Mouse (Mus musculus): Measurements from ENCODE around the gene Sik2. TPM values are rescaled to one million over a fixed set of nuclear protein-coding genes. Genes with fewer than 3 reads are reported as not detected.
A peak's percentile ranks its signal among the peaks of the same experiment; 100 is the strongest.

Gene Sik2
- polyA plus RNA-seq, 1 experiment = 1.0 TPM

DNA sequence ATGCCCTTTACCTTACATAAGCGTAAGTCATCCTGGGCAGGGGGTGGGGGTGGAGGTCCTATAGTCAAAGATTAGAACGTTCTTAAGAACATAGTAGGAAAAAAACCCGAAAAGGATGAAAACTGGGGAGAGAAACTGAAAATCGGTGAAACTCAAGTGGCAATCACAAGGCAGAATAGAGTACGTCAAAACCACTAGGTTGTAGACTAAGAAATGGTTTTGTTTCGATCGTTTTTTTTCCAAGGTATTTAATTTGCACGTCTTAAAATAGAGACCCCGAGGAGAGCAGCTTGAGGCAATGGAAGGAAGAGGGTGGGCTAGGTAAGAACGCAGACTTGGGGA is 1.2 kb downstream of the Sik2 start:
- H3K27me3 ChIP-seq (ENCODE audit: control insufficient read depth) = no peaks in the 10 kb centered on the region; the same call in 1 of the 2 replicates

DNA sequence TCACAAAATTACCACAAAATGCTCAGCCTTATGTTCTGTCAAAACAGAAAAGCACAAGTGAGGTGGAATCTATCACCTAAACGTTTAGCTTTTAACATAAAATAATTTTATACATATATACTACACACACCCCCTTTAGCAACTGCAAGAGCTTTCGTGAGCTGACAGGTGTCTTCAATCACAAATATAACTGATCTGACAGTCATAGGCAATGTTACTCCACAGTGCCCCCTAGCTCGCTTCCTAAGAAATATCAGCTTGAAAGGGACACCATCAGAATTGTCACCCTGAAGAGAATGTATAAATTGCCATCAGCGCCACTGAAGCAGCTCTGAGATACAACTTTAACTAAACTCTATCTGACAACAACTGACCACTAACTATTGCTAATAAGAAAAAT is 2.0 kb downstream of the Sik2 start:
- Histone ChIP-seq H3K4me3 (replicated peaks) (peak overlapping the region; percentile 89), H3K27me3 (ENCODE audit: control insufficient read depth) (no peaks in the 10 kb centered on the region; the same call in 1 of the 2 replicates), H3K36me3 (ENCODE audit: control insufficient read depth) (no peaks in the 10 kb centered on the region; the same call in 1 of the 2 replicates), H3K9me3 (ENCODE audit: control insufficient read depth, low read length) (no peaks in the 10 kb centered on the region), H3K4me1 (ENCODE audit: control insufficient read depth) (peaks cover 46% of the 10 kb centered on the region)
- TF ChIP-seq GATA1 (IDR thresholded peaks at IDR 0.05; ENCODE audit: low read length) = no peak
- no peak for TF ChIP-seq TAL1 (IDR thresholded peaks at IDR 0.05; ENCODE audit: low read length)

More for the DNA sequence above, 1.2 kb downstream of the Sik2 start:
- no peaks in the 10 kb centered on the region for H3K9me3 ChIP-seq (ENCODE audit: control insufficient read depth, low read length)
- H3K4me3 ChIP-seq (replicated peaks) = peak overlapping the region; percentile 89
- peaks cover 43% of the 10 kb centered on the region for H3K4me1 ChIP-seq (ENCODE audit: control insufficient read depth)
- H3K36me3 ChIP-seq (ENCODE audit: control insufficient read depth) = no peaks in the 10 kb centered on the region
- TF ChIP-seq TAL1 (IDR thresholded peaks at IDR 0.05; ENCODE audit: low read length) (no peak), GATA1 (IDR thresholded peaks at IDR 0.05; ENCODE audit: low read length) (no peak)

DNA sequence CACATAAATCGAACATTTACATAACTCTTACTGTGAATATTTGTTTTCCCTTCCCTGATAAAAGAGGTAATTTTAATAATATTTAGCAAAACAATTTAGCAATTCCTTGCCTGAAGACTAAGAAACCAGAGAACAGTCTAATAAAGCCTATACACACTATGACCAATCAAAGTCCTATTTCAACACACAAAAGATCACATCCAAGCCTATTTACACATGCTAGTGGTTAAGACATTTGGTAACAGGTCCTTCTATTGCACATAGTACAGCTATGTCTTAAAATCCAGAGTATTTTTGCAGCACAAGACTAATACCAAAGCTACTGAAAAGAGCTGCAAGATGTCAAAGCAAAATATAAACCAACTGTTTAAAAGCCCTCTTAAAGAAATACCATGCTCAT is 4.8 kb downstream of the Sik2 start:
- no peak for TF ChIP-seq GATA1 (IDR thresholded peaks at IDR 0.05; ENCODE audit: low read length)
- Histone ChIP-seq H3K27me3 (ENCODE audit: control insufficient read depth) (no peaks in the 10 kb centered on the region), H3K4me1 (ENCODE audit: control insufficient read depth) (peaks cover 40% of the 10 kb centered on the region), H3K4me3 (replicated peaks) (no peak overlapping the region), H3K36me3 (ENCODE audit: control insufficient read depth) (peaks cover 9% of the 10 kb centered on the region), H3K9me3 (ENCODE audit: control insufficient read depth, low read length) (no peaks in the 10 kb centered on the region)

DNA sequence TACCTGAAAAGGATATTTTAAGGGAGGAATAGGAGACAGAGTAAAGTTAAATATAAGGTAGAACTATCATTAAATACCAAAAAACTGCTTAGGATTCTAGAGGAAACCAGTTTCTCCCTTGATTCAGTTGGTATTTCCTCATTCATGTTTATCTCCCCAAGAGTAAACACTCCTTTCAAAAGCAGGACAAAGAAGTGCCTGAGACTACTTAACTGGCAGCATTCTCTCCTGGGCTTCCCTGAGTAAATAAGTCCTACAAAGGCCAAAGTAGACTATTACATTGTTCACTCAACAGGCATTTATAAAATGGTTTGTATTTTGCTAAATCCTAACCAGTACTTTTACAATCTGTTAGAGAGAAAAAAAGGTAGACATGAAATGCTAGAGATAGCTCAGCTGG is 22.2 kb downstream of the Sik2 start:
- Histone ChIP-seq H3K4me1 (ENCODE audit: control insufficient read depth) (peaks cover 2% of the 10 kb centered on the region; the same call in 1 of the 2 replicates), H3K36me3 (ENCODE audit: control insufficient read depth) (peaks cover 28% of the 10 kb centered on the region), H3K9me3 (ENCODE audit: control insufficient read depth, low read length) (no peaks in the 10 kb centered on the region), H3K4me3 (replicated peaks) (no peak overlapping the region), H3K27me3 (ENCODE audit: control insufficient read depth) (no peaks in the 10 kb centered on the region)
- no peak for TF ChIP-seq TAL1 (IDR thresholded peaks at IDR 0.05; ENCODE audit: low read length)
- TF ChIP-seq GATA1 (IDR thresholded peaks at IDR 0.05; ENCODE audit: low read length) = no peak

GRCm38 (mm10) chr9:50986123-50986522 is 22.8 kb downstream of the Sik2 start:
- Histone ChIP-seq H3K4me3 (replicated peaks) (no peak overlapping the region), H3K4me1 (ENCODE audit: control insufficient read depth) (peaks cover 2% of the 10 kb centered on the region; the same call in 1 of the 2 replicates), H3K9me3 (ENCODE audit: control insufficient read depth, low read length) (no peaks in the 10 kb centered on the region), H3K27me3 (ENCODE audit: control insufficient read depth) (no peaks in the 10 kb centered on the region), H3K36me3 (ENCODE audit: control insufficient read depth) (peaks cover 24% of the 10 kb centered on the region)
- TF ChIP-seq GATA1 (IDR thresholded peaks at IDR 0.05; ENCODE audit: low read length) (no peak), TAL1 (IDR thresholded peaks at IDR 0.05; ENCODE audit: low read length) (no peak)

GRCm38 (mm10) chr9:50981499-50982190 is 27.2 kb downstream of the Sik2 start:
- Histone ChIP-seq H3K36me3 (ENCODE audit: control insufficient read depth) (peaks cover 17% of the 10 kb centered on the region), H3K4me3 (replicated peaks) (no peak overlapping the region), H3K9me3 (ENCODE audit: control insufficient read depth, low read length) (no peaks in the 10 kb centered on the region), H3K27me3 (ENCODE audit: control insufficient read depth) (no peaks in the 10 kb centered on the region), H3K4me1 (ENCODE audit: control insufficient read depth) (peaks cover 2% of the 10 kb centered on the region; the same call in 1 of the 2 replicates)
- no peak for TF ChIP-seq GATA1 (IDR thresholded peaks at IDR 0.05; ENCODE audit: low read length)
- no peak for TF ChIP-seq TAL1 (IDR thresholded peaks at IDR 0.05; ENCODE audit: low read length)

DNA sequence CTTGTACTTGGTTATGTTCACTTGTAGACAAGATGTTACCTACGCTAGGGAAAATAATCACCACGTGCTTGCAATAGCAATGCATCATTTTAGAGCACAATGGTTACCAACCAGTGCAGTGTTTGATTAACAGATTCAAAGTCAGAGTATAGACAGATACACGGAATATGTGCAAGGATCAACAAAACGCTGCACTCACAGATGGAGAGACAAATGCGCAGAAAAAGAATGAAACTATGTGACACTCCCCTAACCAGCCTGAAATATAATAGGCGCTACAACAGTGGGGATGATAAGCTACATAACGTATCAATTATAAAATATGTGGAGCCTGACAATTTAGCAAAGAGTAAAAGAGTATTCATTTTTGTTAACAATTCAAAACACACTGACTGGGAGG is 34.2 kb downstream of the Sik2 start:
- H3K9me3 ChIP-seq (ENCODE audit: control insufficient read depth, low read length) = no peaks in the 10 kb centered on the region
- H3K4me1 ChIP-seq (ENCODE audit: control insufficient read depth) = no peaks in the 10 kb centered on the region
- no peak overlapping the region for H3K4me3 ChIP-seq (replicated peaks)
- peaks cover 9% of the 10 kb centered on the region for H3K36me3 ChIP-seq (ENCODE audit: control insufficient read depth)
- no peaks in the 10 kb centered on the region for H3K27me3 ChIP-seq (ENCODE audit: control insufficient read depth)
- TF ChIP-seq TAL1 (IDR thresholded peaks at IDR 0.05; ENCODE audit: low read length) (no peak), GATA1 (IDR thresholded peaks at IDR 0.05; ENCODE audit: low read length) (no peak)

DNA sequence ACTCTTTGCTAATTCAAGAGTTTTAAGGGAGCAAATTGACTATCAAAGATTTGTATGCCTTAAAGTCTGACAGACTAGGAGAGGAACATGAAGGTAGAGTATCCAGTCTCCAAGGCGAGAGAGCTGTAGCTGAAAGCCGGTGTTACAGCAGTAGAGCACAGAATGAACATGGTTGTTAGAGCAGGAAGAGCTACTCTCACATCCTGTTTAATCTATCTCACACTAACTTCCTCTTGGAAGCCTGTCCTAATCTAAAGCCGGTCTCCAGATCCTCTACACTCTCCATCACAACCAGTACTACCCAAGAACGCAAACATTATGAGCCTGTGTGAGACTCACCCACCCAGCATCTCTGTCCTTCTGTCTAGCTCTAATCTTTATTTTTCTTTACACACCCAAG is 38.5 kb downstream of the Sik2 start:
- Histone ChIP-seq H3K4me1 (ENCODE audit: control insufficient read depth) (peaks cover 4% of the 10 kb centered on the region), H3K27me3 (ENCODE audit: control insufficient read depth) (no peaks in the 10 kb centered on the region), H3K4me3 (replicated peaks) (no peak overlapping the region), H3K36me3 (ENCODE audit: control insufficient read depth) (no peaks in the 10 kb centered on the region), H3K9me3 (ENCODE audit: control insufficient read depth, low read length) (no peaks in the 10 kb centered on the region)
- TF ChIP-seq GATA1 (IDR thresholded peaks at IDR 0.05; ENCODE audit: low read length) (no peak), TAL1 (IDR thresholded peaks at IDR 0.05; ENCODE audit: low read length) (no peak)

DNA sequence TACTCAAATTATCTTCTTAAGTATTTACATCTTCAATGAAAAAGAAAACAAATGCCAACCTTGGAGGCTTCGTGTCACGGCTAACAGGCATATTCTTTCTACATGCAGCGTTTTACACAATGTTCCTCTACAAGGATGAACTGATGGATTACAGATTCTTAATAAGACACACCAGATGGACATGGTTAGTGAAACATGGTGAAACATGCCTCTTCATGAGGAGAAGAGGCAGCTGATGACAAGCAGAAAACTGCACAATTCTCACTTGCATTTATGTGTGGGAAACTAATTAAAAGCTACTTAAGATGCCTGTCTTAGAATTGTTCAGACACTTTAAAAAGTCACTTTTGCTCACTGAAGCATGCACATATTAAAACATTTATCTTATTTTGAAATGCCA is 39.6 kb downstream of the Sik2 start:
- no peak for TF ChIP-seq GATA1 (IDR thresholded peaks at IDR 0.05; ENCODE audit: low read length)
- no peak for TF ChIP-seq TAL1 (IDR thresholded peaks at IDR 0.05; ENCODE audit: low read length)
- no peaks in the 10 kb centered on the region for H3K9me3 ChIP-seq (ENCODE audit: control insufficient read depth, low read length)

DNA sequence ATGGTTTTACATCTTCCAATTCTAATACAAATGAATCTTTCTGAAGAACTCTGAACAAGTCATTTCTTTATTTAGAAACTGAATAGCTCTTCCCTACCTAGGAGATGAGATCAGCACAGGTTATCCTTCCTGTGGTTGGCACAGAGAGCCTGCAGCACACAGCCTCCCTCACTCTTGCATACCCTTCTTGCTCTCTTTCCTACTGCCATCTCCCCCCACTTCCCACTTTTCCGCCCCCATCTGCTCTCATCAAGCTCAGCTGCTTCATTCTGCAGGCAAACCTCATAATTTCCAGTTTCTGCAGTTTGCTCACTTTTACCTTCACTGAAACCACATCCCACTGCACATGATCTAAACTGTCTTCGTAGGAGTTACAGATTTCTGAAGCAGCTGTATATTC is 42.6 kb downstream of the Sik2 start:
- H3K36me3 ChIP-seq (ENCODE audit: control insufficient read depth) = peaks cover 3% of the 10 kb centered on the region
- peaks cover 7% of the 10 kb centered on the region for H3K4me1 ChIP-seq (ENCODE audit: control insufficient read depth)

More for the DNA sequence above, 39.6 kb downstream of the Sik2 start:
- Histone ChIP-seq H3K4me3 (replicated peaks) (no peak overlapping the region), H3K36me3 (ENCODE audit: control insufficient read depth) (no peaks in the 10 kb centered on the region), H3K4me1 (ENCODE audit: control insufficient read depth) (peaks cover 7% of the 10 kb centered on the region), H3K27me3 (ENCODE audit: control insufficient read depth) (no peaks in the 10 kb centered on the region)

More for the DNA sequence above, 42.6 kb downstream of the Sik2 start:
- no peak for TF ChIP-seq GATA1 (IDR thresholded peaks at IDR 0.05; ENCODE audit: low read length)
- TF ChIP-seq TAL1 (IDR thresholded peaks at IDR 0.05; ENCODE audit: low read length) = no peak
- Histone ChIP-seq H3K4me3 (replicated peaks) (no peak overlapping the region), H3K27me3 (ENCODE audit: control insufficient read depth) (no peaks in the 10 kb centered on the region), H3K9me3 (ENCODE audit: control insufficient read depth, low read length) (no peaks in the 10 kb centered on the region)

Data from erythroblast, embryonic 14.5 days (primary cell).